Mouse (Mus musculus) G1E (cell line): Measurements from ENCODE around the gene Ccdc82. TPM values are rescaled to one million over a fixed set of nuclear protein-coding genes. Genes with fewer than 3 reads are reported as not detected.

Source experiments
- ATAC-seq: 2 replicates; pipeline ENCODE4 v1.8.0; 2016; ENCODE audit warnings: mild to moderate bottlenecking; ENCODE audit not compliant: insufficient number of reproducible peaks, poor library complexity, low FRiP score, severe bottlenecking; ENCODE audit errors: extremely low read depth
- DNase-seq: peaks from one replicate; pipeline ENCODE4 v3.0.0; 2012; ENCODE audit warnings: low spot score
- H3K27me3 ChIP-seq: 2 replicates; pipeline ENCODE4 v1.6.1; 2012; ENCODE audit warnings: mild to moderate bottlenecking, low read length, inconsistent platforms; ENCODE audit not compliant: insufficient read depth
- H3K36me3 ChIP-seq: replicated peaks from 2 replicates; pipeline ENCODE3; 2012; ENCODE audit warnings: mild to moderate bottlenecking, inconsistent platforms
- H3K4me1 ChIP-seq: 2 replicates; pipeline ENCODE4 v1.6.1; 2012; ENCODE audit warnings: low read depth, low read length, inconsistent platforms, mixed read lengths; ENCODE audit not compliant: insufficient read depth
- H3K4me3 ChIP-seq: 2 replicates; pipeline ENCODE4 v1.5.1; 2012; ENCODE audit warnings: low read depth, mild to moderate bottlenecking, inconsistent platforms, low read length, moderate library complexity, mixed read lengths
- H3K9me3 ChIP-seq: replicated peaks from 2 replicates; pipeline ENCODE4 v1.6.1; 2012; ENCODE audit warnings: inconsistent platforms
- CTCF ChIP-seq: IDR thresholded peaks from 2 replicates; pipeline ENCODE4 v1.5.1; 2012; ENCODE audit warnings: low read depth, low read length, inconsistent platforms, mixed read lengths
- GATA1 ChIP-seq: IDR thresholded peaks from 2 replicates; pipeline ENCODE4 v1.6.1; 2012; ENCODE audit warnings: borderline replicate concordance, low read length, inconsistent platforms, mixed read lengths
- GATA2 ChIP-seq: IDR thresholded peaks from 2 replicates; pipeline ENCODE4 v1.6.1; 2012; ENCODE audit warnings: low read depth, low read length, inconsistent platforms, borderline replicate concordance
- POLR2AphosphoS5 ChIP-seq: IDR thresholded peaks from 2 replicates; pipeline ENCODE4 v1.6.1; 2012; ENCODE audit warnings: low read depth, low read length, inconsistent platforms; ENCODE audit not compliant: insufficient replicate concordance
- TAL1 ChIP-seq: conservative IDR thresholded peaks from 2 replicates; pipeline ENCODE4 v1.6.1; 2012; ENCODE audit warnings: low read depth, low read length, inconsistent platforms, mixed read lengths
- polyA plus RNA-seq: library from polyadenylated mRNA; stranded (reverse); fragments of >175 nt; gene quantifications from 2 replicates; pipeline ENCODE4 v1.2.3, GENCODE M21; 2012
- total RNA-seq, 2 experiments: library from RNA; stranded (forward) in 1 of 2; stranded (reverse) in 1 of 2; fragments of 200-1000 nt in 1 of 2; fragments of >200 nt in 1 of 2; fragmentation: Nextera tagmentation in 1 of 2; gene quantifications; 2 replicates each; pipeline ENCODE4 v1.2.3; 2014 to 2017

The Ccdc82 gene
- total and polyA plus RNA-seq, 3 experiments: 3.6 to 74.6 (median 59.1) TPM

GRCm38 (mm10) chr9:13320800-13321364, 74.1 kb downstream of the Ccdc82 start:
- Histone ChIP-seq H3K4me3 (no peak overlapping the region), H3K27me3 (no peaks in the 10 kb centered on the region; the same call in 1 of the 2 replicates), H3K36me3 (no peaks in the 10 kb centered on the region), H3K9me3 (no peaks in the 10 kb centered on the region), H3K4me1 (no peaks in the 10 kb centered on the region)
- DNase-seq (no peak), ATAC-seq (no peak)
- no peak for TF ChIP-seq GATA2
- no peak for TF ChIP-seq POLR2AphosphoS5
- TF ChIP-seq GATA1: no peak
- no peak for TF ChIP-seq CTCF
- TF ChIP-seq TAL1: no peak

GRCm38 (mm10) chr9:13323074-13323473, 76.3 kb downstream of the Ccdc82 start:
- no peaks in the 10 kb centered on the region for H3K36me3 ChIP-seq
- no peak for DNase-seq
- no peaks in the 10 kb centered on the region for H3K9me3 ChIP-seq
- no peak overlapping the region for H3K4me3 ChIP-seq
- ATAC-seq: no peak
- no peak for TF ChIP-seq POLR2AphosphoS5
- no peak for TF ChIP-seq TAL1
- no peak for TF ChIP-seq GATA2
- TF ChIP-seq GATA1: no peak
- no peak for TF ChIP-seq CTCF
- H3K4me1 ChIP-seq: no peaks in the 10 kb centered on the region
- H3K27me3 ChIP-seq: no peaks in the 10 kb centered on the region; the same call in 1 of the 2 replicates

DNA sequence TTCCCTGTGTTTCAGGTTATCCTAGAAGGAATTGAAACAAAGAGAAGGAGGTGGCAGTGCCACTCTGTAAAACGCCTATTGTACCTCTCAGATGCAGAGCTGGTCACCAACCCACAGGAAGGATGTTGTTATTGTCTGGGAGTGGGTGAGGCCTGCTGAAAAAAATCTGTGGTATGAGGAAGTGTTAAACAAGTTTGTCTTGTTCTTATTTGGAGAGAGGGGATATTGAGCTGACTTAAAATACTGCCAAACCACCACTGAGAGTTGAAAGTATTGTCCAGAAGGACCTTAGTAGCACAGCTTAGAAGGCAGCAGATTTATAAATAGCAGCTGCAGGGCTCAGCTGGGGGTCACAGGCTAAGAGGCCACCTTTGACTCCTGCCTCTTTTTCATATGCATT, 76.9 kb downstream of the Ccdc82 start:
- no peak for TF ChIP-seq GATA1
- TF ChIP-seq GATA2: no peak
- Histone ChIP-seq H3K9me3 (no peaks in the 10 kb centered on the region), H3K4me1 (no peaks in the 10 kb centered on the region), H3K36me3 (no peaks in the 10 kb centered on the region), H3K4me3 (no peak overlapping the region), H3K27me3 (no peaks in the 10 kb centered on the region; the same call in 1 of the 2 replicates)
- ATAC-seq (no peak), DNase-seq (no peak)

Other genes with a start within 250 kb of the Ccdc82 start
- gene Jrkl, start 1.1 kb upstream of the Ccdc82 start, total RNA-seq (2014; fragmentation: Nextera tagmentation): 11.3 and 13.9 TPM in 2 replicates
- gene Jrkl, start 1.1 kb upstream of the Ccdc82 start, total RNA-seq (2017): 10.3 and 11.9 TPM in 2 replicates
- gene Jrkl, start 1.1 kb upstream of the Ccdc82 start, polyA plus RNA-seq: 0.12 and 0.23 TPM in 2 replicates
- gene Maml2, start 51.0 kb downstream of the Ccdc82 start, total RNA-seq (2014; fragmentation: Nextera tagmentation): 5.4 and 5.7 TPM in 2 replicates
- gene Maml2, start 51.0 kb downstream of the Ccdc82 start, total RNA-seq (2017): 0.81 and 1.3 TPM in 2 replicates
- gene Maml2, start 51.0 kb downstream of the Ccdc82 start, polyA plus RNA-seq: 0.24 and 0.25 TPM in 2 replicates
- gene Gm17571, start 199.8 kb downstream of the Ccdc82 start, total RNA-seq (2014; fragmentation: Nextera tagmentation): not detected in 2 replicates
- gene Gm17571, start 199.8 kb downstream of the Ccdc82 start, total RNA-seq (2017): not detected in 2 replicates
- not detected in 2 replicates for gene Gm17571, start 199.8 kb downstream of the Ccdc82 start, polyA plus RNA-seq